Mouse (Mus musculus) E14TG2a.4 (cell line): ENCODE results near the gene Dpp7.

Experiments used
- CTCF ChIP-seq: conservative IDR thresholded peaks from 2 replicates; pipeline ENCODE4 v1.5.1; 2014; ENCODE audit warnings: low read length
- NANOG ChIP-seq: IDR thresholded peaks from 2 replicates; pipeline ENCODE4 v1.6.1; 2014; ENCODE audit warnings: borderline replicate concordance, low read length, mixed read lengths
- POU5F1 ChIP-seq: IDR thresholded peaks from 2 replicates; pipeline ENCODE4 v1.6.1; 2014; ENCODE audit warnings: low read length, borderline replicate concordance

GRCm38 (mm10) chr2:25376589-25376988 lies 20.4 kb upstream of the Dpp7 start:
- TF ChIP-seq CTCF (peak; percentile 93), NANOG (no peak), POU5F1 (no peak)
